Mouse (Mus musculus) lung, postnatal 0 days (tissue): ENCODE measurements at regions not wholly inside any gene's neighbourhood (a gene's known extent, or its start where the extent isn't known, plus 50 kb on each side); places are given as distances from the start of the nearest gene placed in this dataset.

Source experiments
- ATAC-seq: fragments of 200-750 bp; cut with Nextera tagmentation; 2 replicates; pipeline ENCODE4 v1.8.0; 2017; ENCODE audit warnings: moderate library complexity
- DNase-seq: peaks from one replicate; pipeline ENCODE4 v3.0.0-alpha.2; 2016; ENCODE audit warnings: low spot score
- H3K27ac ChIP-seq: fragments of 300-500 bp; sonication (generic); 2 replicates; pipeline ENCODE4 v1.5.1; 2014; ENCODE audit warnings: antibody characterized with exemption, mild to moderate bottlenecking, low read length, mixed read lengths
- H3K27me3 ChIP-seq: fragments of 300-500 bp; sonication (generic); replicated peaks from 2 replicates; pipeline ENCODE4 v1.6.1; 2014; ENCODE audit warnings: low read length, mixed read lengths; ENCODE audit not compliant: insufficient read depth
- H3K36me3 ChIP-seq: fragments of 300-500 bp; sonication (generic); 2 replicates; pipeline ENCODE4 v1.6.1; 2014; ENCODE audit warnings: low read length, mixed read lengths; ENCODE audit not compliant: insufficient read depth
- H3K4me1 ChIP-seq: fragments of 300-500 bp; sonication (generic); 2 replicates; pipeline ENCODE4 v1.6.1; 2014; ENCODE audit warnings: antibody characterized with exemption, low read depth, low read length, mixed read lengths; ENCODE audit not compliant: insufficient read depth
- H3K4me2 ChIP-seq: fragments of 300-500 bp; sonication (generic); replicated peaks from 2 replicates; pipeline ENCODE4 v1.6.1; 2014; ENCODE audit warnings: low read depth, mild to moderate bottlenecking, low read length, moderate library complexity, mixed read lengths
- H3K4me3 ChIP-seq: fragments of 300-500 bp; sonication (generic); 2 replicates; pipeline ENCODE4 v1.5.1; 2014; ENCODE audit warnings: low read depth, low read length
- H3K9ac ChIP-seq: fragments of 300-500 bp; sonication (generic); replicated peaks from 2 replicates; pipeline ENCODE4 v1.6.1; 2014; ENCODE audit warnings: low read depth, mild to moderate bottlenecking
- H3K9me3 ChIP-seq: fragments of 300-500 bp; sonication (generic); 2 replicates; pipeline ENCODE4 v1.6.1; 2016; ENCODE audit warnings: low read length, mixed read lengths
- CTCF ChIP-seq: IDR thresholded peaks from 2 replicates; pipeline ENCODE4 v1.5.1; 2016; ENCODE audit warnings: antibody characterized with exemption, mild to moderate bottlenecking
- EP300 ChIP-seq: IDR thresholded peaks from 2 replicates; pipeline ENCODE4 v1.6.1; 2016; ENCODE audit warnings: antibody characterized with exemption, mild to moderate bottlenecking, control low read depth
- WGBS: fragments of 180-500 bp; shearing (Covaris S2); extraction: QIAGEN DNeasy Blood & Tissue Kit; methylation state at CpG from one replicate; pipeline ENCODE4 v1.1.7; 2014; 5-methylcytosine and 5-hydroxymethylcytosine counted together

DNA sequence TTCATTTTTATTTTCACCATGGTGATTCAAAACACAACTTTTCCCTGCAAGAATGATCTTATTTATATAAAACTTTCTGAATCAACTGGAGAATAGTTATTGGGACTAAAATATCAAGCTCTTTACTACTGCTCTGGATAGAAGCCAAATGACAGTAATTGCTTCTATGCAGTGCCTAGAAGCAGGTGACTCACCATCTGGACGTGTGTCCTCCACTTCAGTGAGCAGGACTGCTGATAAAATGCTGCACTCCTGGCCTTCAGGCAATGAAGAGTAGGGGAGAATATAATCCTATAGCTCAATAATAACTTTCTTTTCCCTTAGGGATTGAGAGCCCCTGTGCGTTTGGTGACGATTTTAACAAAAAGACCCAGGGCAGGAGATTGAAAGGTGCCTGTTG, 357.3 kb downstream of the Prr30 start:
- Histone ChIP-seq H3K27ac (no peak overlapping the region), H3K36me3 (no peaks in the 10 kb centered on the region), H3K27me3 (no peaks in the 10 kb centered on the region), H3K9ac (no peak overlapping the region), H3K4me2 (no peak overlapping the region), H3K9me3 (no peaks in the 10 kb centered on the region), H3K4me1 (no peaks in the 10 kb centered on the region), H3K4me3 (no peak overlapping the region)
- DNase-seq: no peak
- 64% methylated on average over 3 of the region's 3 CpGs for WGBS
- TF ChIP-seq EP300 (no peak), CTCF (no peak)
- no peak for ATAC-seq
